Mouse (Mus musculus): ENCODE data around the gene Olfr763.

- TF ChIP-seq CTCF (IDR thresholded peaks at IDR 0.05; ENCODE audit: control insufficient read depth, insufficient read depth, low read length) (no peak), POLR2A (IDR thresholded peaks at IDR 0.05; ENCODE audit: borderline replicate concordance, control insufficient read depth, low read depth, low read length) (no peak)
Observed at GRCm38 (mm10) chr10:129028343-129028742, 17.8 kb downstream of the Olfr763 start.

Measured in bone marrow, adult 2 months (tissue).